ENCODE assay signal across 18 mouse cellular contexts in genomic region chr5:148956898-148957535, GRCm38 (mm10). TPM values are rescaled to one million over a fixed set of nuclear protein-coding genes. Genes with fewer than 3 reads are reported as not detected.
DNase-seq lines count a peak whose midpoint lies in the region; ATAC-seq and TF ChIP-seq lines count a peak whose summit lies in the region.
"Had no signal": no experiment of that assay in that cellular context is flagged by ENCODE, and none has a peak within 500 bp of the region (broad histone marks: within the 10 kb centered on the region; RNA-seq: fewer than 3 reads in every experiment).

No protein-coding gene starts in this region.

- ATAC-seq in liver, embryonic 16.5 days (ENCODE audit: low read depth) = no peak
- ATAC-seq: forebrain, embryonic 15.5 days had no signal

- H3K4me1 ChIP-seq in kidney, adult 2 months (ENCODE audit: control insufficient read depth, insufficient read depth, low read length) = peaks cover 15% of the 10 kb centered on the region; the same call in 1 of the 2 replicates
- peaks cover 28% of the 10 kb centered on the region for H3K4me1 ChIP-seq in liver, embryonic 16.5 days (ENCODE audit: control insufficient read depth, low read depth, low read length)

- H3K9ac ChIP-seq in liver, embryonic 16.5 days (ENCODE audit: low read depth, low read length) = no peak overlapping the region
- H3K9ac ChIP-seq: forebrain, embryonic 15.5 days; hindbrain, embryonic 12.5 days had no signal

- no peak overlapping the region for H3K4me2 ChIP-seq in liver, embryonic 16.5 days (ENCODE audit: low read depth, low read length)
- H3K4me2 ChIP-seq: forebrain, embryonic 15.5 days; hindbrain, embryonic 12.5 days had no signal

- no peak for DNase-seq in kidney, adult 2 months
- DNase-seq in kidney, adult 18-20 months = no peak
- DNase-seq in thymus, postnatal 25 days = peak; percentile 54
- DNase-seq in thymus, postnatal 4 days = no peak
- DNase-seq in left cerebral cortex, adult 8-10 months (ENCODE audit: low spot score in 2 of 2) = no peak
- no peak for DNase-seq in gastrocnemius, postnatal 14 days
- no peak for DNase-seq in adrenal gland, postnatal 10 days
- DNase-seq: adrenal gland, postnatal 25 days; cerebellum, adult 8-10 months; gastrocnemius, adult 2 months; kidney, adult 8-10 months; midbrain, embryonic 14.5 days; right cerebral cortex, postnatal 14 days had no signal

- H3K27ac ChIP-seq in kidney, adult 2 months (ENCODE audit: insufficient read depth, low read depth, low read length) = peak overlapping the region; percentile 58
- H3K27ac ChIP-seq in liver, embryonic 16.5 days (ENCODE audit: low read length) = peak overlapping the region; percentile 45
- H3K27ac ChIP-seq: forebrain, embryonic 15.5 days; gastrocnemius, adult 2 months; hindbrain, embryonic 12.5 days; left cerebral cortex, adult 2 months had no signal

- H3K4me3 ChIP-seq in kidney, adult 2 months (ENCODE audit: insufficient read depth, low read depth, low read length) = no peak overlapping the region
- no peak overlapping the region for H3K4me3 ChIP-seq in liver, embryonic 16.5 days (ENCODE audit: low read depth, low read length)
- H3K4me3 ChIP-seq: forebrain, embryonic 15.5 days; gastrocnemius, adult 2 months; hindbrain, embryonic 12.5 days; left cerebral cortex, adult 2 months had no signal

- no peak for TF ChIP-seq CTCF in kidney, adult 2 months (conservative IDR thresholded peaks at IDR 0.05; ENCODE audit: insufficient read depth, insufficient read length, low read depth, low read length)

- no peaks in the 10 kb centered on the region for H3K27me3 ChIP-seq in kidney, adult 2 months (replicated peaks; ENCODE audit: control insufficient read depth, insufficient read depth, low read length)
- no peaks in the 10 kb centered on the region for H3K27me3 ChIP-seq in liver, embryonic 16.5 days (ENCODE audit: control insufficient read depth, insufficient read depth, low read depth, low read length)
- H3K27me3 ChIP-seq: forebrain, embryonic 15.5 days had no signal

- no peaks in the 10 kb centered on the region for H3K9me3 ChIP-seq in liver, embryonic 16.5 days (replicated peaks; ENCODE audit: control insufficient read depth, low read length)
- H3K9me3 ChIP-seq: forebrain, embryonic 15.5 days; hindbrain, embryonic 12.5 days had no signal

- no peak for TF ChIP-seq POLR2A in kidney, adult 2 months (IDR thresholded peaks at IDR 0.05; ENCODE audit: low read depth, low read length)

- H3K36me3 ChIP-seq in kidney, adult 2 months (ENCODE audit: control insufficient read depth, insufficient read depth, low read length) = no peaks in the 10 kb centered on the region
- H3K36me3 ChIP-seq in liver, embryonic 16.5 days (ENCODE audit: control insufficient read depth, insufficient read depth) = no peaks in the 10 kb centered on the region
- H3K36me3 ChIP-seq: forebrain, embryonic 15.5 days; hindbrain, embryonic 12.5 days had no signal

- 62% methylated on average over 9 of the region's 9 CpGs for WGBS in kidney, adult 2 months
- WGBS in liver, embryonic 16.5 days (ENCODE audit: insufficient replicate concordance) = 32% methylated on average over 9 of the region's 9 CpGs

- intact Hi-C loops in gastrocnemius, postnatal 14 days (cut with DNase I; ENCODE audit: low total_unique reads) = no loop called here

RNA-seq across cellular contexts. Expression of gene Katnal1, which starts 27.9 kb away (rescaled TPM):
- 6.6 and 7.5 TPM in 2 replicates for polyA plus RNA-seq in kidney, adult 2 months (2012; rRNA removed)
- 6.7 and 7.4 TPM in 2 replicates for polyA plus RNA-seq in liver, embryonic 16.5 days (2015; fragmentation: Nextera tagmentation; extraction: Ambion mirVana)
- total RNA-seq in left cerebral cortex, adult 8-10 months (2022) = 10 to 100 TPM; 64.2 to 80.1 (median 70.7) TPM
- total RNA-seq in gastrocnemius, postnatal 14 days (2021) = 1 to 10 TPM; 3.7 to 3.9 TPM
- 10 to 100 TPM in 1 of 2 experiments, 1 to 10 TPM in 1; 5.5 to 12.2 TPM for total RNA-seq in adrenal gland, postnatal 10 days (2021)

RNA-seq across cellular contexts. Expression of gene Gm42791, which starts 37.9 kb away (rescaled TPM):
- polyA plus RNA-seq in kidney, adult 2 months (2012; rRNA removed) = not detected in 2 replicates
- polyA plus RNA-seq in liver, embryonic 16.5 days (2015; fragmentation: Nextera tagmentation; extraction: Ambion mirVana) = 0.53 and 1.1 TPM in 2 replicates
- total RNA-seq in left cerebral cortex, adult 8-10 months (2022) = 10 to 100 TPM; 30.1 to 40.2 (median 34.9) TPM
- total RNA-seq in gastrocnemius, postnatal 14 days (2021) = 1 to 10 TPM; 1.1 to 1.5 TPM
- total RNA-seq in adrenal gland, postnatal 10 days (2021) = 1 to 10 TPM; 3.6 to 4.7 TPM
- polyA plus RNA-seq: limb, embryonic 14.5 days; midbrain, embryonic 14.5 days had no signal

Comparison
In these comparisons a context has a peak if more than half of its experiments do, and no peak if none do; other contexts are left out.
1. RNA of gene Katnal1, which starts 27.9 kb away (total RNA-seq): 64.2 to 80.1 TPM in left cerebral cortex, adult 8-10 months; 5.5 to 12.2 TPM in adrenal gland, postnatal 10 days and 3.7 to 3.9 TPM in gastrocnemius, postnatal 14 days; every median in the first group is over 4 times any median in the second.
2. RNA of gene Gm42791, which starts 37.9 kb away (total RNA-seq): 30.1 to 40.2 TPM in left cerebral cortex, adult 8-10 months; 3.6 to 4.7 TPM in adrenal gland, postnatal 10 days and 1.1 to 1.5 TPM in gastrocnemius, postnatal 14 days; every median in the first group is over 4 times any median in the second.